Mouse (Mus musculus) hematopoietic stem cell, adult 5-6 weeks (primary cell): ENCODE results near the gene Pmepa1. TPM values are rescaled to one million over a fixed set of nuclear protein-coding genes. Genes with fewer than 3 reads are reported as not detected.
A peak's percentile ranks its signal among the peaks of the same experiment; 100 is the strongest.

Experiments
- ATAC-seq, 2 experiments: fragments of 125-278 bp in 1 of 2; replicated peaks in 1 of 2; 2 replicates each; pipeline ENCODE4 v1.8.0; 2016 to 2017; ENCODE audit warnings: inconsistent platforms in 2 of 2, mild to moderate bottlenecking in 2 of 2, moderate number of reproducible peaks in 2 of 2, low read depth in 1 of 2, moderate TSS enrichment in 1 of 2; ENCODE audit not compliant: low FRiP score in 2 of 2, poor library complexity in 2 of 2, severe bottlenecking in 2 of 2, insufficient read depth in 1 of 2, low TSS enrichment in 1 of 2
- total RNA-seq: library from RNA; stranded (forward); fragments of 172-1452, 232-1000 nt; gene quantifications from 2 replicates; pipeline ENCODE4 v1.2.3, GENCODE M21; 2017

The Pmepa1 gene
- total RNA-seq, 1 experiment from 2014 or later = 0.40 TPM

DNA sequence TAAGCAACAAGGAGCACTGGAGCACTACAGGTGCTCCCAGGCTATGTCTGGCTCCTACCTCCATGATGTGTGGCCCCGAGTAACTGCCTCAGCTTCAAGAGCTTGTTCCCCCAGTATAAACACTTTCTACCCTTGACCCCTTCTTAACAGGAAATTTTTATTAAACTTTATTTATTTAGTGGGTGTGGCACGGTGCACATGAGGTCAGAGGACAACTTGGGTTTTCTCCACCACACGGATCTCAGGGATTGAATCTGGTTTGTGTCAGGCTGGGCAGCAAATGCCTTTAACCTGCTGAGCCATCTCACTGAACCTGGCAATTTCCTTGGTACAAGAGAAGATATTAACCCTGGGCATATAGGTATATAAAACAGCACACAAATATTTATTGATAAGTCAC is 32.2 kb downstream of the Pmepa1 start:
- ATAC-seq = no peak

DNA sequence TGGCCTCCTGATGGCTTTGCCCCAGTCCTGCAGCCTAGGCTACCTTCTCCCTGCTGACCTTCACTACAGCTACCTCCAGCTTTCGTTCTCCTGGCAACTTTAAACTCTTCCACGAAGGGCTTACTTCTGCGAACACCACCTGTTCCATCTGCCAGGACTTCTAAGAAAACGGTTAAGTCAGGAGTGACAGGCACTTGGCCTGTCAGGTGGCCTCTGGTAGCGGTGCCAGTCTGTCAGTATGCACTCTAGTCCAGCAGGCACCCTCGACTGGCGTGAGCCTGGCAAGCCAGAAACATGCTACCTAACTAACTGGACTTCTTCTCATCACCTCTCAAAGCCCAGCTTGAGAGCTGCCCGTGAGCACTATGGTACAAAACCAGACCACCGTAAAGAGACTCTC is 32.7 kb downstream of the Pmepa1 start:
- no peak for ATAC-seq

DNA sequence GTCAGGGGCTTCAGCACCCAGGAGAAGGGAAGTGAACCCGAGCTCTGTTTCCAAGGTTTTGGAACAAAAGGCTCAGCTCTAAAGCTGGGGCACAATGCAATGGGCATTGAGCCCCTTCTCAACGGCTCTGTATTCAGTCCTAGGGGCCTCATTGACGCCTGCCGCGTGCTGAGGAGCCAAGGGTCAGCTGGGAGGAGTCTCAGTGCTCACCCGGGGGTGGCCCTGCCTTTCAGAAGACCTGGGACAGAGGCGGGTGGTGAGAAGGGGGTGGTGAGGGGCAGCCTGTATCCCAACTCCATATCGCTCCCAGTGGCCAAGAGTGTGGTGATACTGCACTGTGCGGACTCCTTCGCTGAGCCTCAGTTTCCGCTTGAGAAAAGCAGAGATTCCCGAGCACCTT is 33.5 kb downstream of the Pmepa1 start:
- ATAC-seq = no peak

- ATAC-seq = no peak
These were observed 35.6 kb downstream of the Pmepa1 start for GRCm38 (mm10) chr2:173240738-173241137.

- no peak for ATAC-seq
These were observed 37.8 kb downstream of the Pmepa1 start for GRCm38 (mm10) chr2:173238522-173238921.

- no peak for ATAC-seq
These were observed 40.6 kb downstream of the Pmepa1 start for GRCm38 (mm10) chr2:173235435-173236332.

GRCm38 (mm10) chr2:173232766-173233099 is 43.6 kb downstream of the Pmepa1 start:
- ATAC-seq = no peak

DNA sequence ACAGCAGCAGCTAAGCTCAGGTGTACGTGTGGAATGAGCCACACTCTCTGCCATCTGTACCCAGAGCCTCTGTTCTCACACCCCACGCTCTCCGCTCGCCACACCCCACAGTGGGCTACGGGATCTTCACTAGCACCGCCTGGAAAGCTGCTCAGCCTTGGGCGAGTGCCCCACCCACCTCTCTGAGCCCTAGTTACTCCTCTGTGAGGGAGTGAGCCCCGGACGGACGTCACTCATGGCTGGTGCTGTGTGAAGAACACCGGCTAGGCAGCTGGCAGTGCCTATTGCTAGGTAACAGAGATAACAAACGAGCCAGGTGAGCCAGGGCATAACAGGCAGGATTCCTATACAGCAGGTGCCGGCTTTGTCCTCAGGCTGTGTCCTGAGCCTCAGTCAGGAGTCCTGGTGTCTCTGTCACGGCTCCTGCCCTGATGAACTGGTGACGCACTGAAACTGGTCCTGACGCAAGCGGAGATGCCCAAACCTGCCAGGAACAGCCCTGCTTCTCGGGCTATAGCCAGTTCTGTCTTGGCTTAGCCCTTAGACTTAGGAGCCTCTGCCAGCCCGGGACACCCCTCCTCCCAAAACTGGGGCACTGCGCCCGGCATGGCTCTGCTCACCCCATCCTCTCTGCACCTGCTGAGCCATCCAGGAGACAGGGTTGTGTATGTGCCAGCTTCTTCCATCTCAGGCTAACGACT is 44.1 kb downstream of the Pmepa1 start:
- no peak for ATAC-seq

GRCm38 (mm10) chr2:173229578-173230224 is 46.6 kb downstream of the Pmepa1 start:
- ATAC-seq = peak; percentile 89 to 91

DNA sequence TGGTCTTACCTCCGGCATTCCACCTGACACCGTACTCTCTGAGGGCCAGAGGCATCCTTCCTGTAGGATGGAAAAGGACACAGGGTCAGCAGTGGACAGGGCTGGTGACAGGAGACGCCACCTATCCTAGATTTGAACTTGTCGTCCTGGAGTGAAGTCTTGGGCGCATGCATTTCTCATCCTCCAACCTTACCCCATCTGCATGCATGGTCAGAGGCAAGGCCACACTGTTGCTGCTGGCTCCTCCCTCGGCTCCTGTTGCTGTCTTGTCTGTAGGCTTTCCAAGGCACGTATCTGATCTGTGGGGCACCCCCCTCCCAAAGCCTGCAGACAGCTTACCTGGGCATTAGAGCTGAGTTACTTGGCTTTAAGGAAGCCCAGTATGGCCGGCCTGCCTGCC is 47.8 kb downstream of the Pmepa1 start:
- ATAC-seq = no peak

DNA sequence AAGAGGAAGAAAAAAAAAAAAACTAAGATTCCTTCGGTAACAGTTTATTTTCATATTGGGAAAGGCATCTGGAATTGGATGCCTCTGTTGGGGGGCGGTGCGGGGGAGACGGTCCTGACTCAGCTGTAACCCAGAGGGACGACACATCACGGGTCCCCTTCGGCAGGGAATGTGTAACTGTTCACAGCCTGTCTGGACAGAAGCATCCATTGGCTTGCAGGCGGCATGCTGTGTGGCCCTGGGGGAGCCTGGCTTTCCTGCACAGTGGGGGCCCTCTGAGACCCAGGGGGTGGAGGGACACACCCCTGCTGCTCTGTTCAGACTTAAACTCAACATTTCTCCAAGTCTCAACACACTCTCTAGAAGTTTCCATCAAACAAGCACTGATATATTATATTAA is 49.5 kb downstream of the Pmepa1 start:
- no peak for ATAC-seq

DNA sequence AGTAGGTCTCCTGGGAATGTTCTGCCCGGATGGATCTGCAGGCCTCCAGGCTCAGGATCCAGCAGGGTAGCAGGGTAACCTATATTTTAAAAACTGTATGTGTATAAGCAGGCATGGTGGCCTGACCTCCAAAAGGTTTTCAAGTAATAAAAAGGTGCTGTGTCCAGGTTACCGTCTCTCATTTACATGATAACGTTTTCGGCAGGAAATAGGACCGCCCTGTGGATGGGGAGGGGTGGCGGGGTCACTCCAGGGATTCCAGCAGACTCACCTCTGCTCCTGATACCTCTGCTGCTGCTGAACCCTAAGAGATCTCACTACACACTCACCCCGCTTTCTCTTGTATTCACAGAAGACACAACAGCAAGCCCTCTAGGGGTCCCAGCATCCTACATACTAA is 50.4 kb downstream of the Pmepa1 start:
- ATAC-seq = no peak

DNA sequence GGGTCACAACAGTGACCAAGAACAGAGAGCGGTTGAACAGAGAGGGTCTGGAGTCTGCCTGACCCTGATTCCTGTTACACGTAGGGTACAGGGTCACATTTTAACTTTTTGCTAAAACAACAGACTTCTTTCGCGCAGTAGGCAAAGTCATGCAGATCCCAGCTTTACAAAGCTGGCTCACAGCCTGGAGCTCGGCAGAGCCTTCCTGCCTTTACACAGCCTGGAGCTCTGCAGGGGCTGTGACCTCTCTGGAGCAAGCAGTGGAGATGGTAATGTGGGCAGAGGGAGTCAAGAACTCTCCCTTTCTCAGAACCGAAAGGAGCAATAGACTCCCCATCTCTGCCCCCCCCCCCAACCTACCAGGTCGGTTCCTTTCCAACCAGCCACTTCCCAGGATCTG is 51.5 kb downstream of the Pmepa1 start:
- no peak for ATAC-seq

GRCm38 (mm10) chr2:173224097-173224496 is 52.2 kb downstream of the Pmepa1 start:
- ATAC-seq = peak; percentile 33 to 53

DNA sequence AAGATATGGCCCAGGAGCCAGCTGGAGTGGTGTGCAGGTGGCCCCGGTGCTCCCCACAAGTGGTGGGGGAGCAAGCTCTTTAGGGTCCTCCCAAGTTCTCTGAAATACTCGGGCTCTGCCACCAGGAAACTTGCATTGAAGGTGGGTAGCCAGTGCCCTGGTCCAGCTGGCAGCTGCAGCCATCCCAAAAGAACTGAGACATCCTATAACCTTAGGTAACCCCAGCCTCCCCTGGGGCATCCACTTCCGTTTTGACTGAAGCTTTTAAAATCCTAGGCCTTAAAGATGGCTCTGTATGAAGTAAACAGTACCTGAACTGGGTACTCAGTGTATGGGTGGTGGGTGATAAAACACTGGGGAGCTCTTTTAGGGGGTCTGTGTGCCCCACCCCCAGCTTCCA is 52.8 kb downstream of the Pmepa1 start:
- ATAC-seq = no peak

- ATAC-seq = no peak
These were observed 55.6 kb downstream of the Pmepa1 start for GRCm38 (mm10) chr2:173220754-173221153.

DNA sequence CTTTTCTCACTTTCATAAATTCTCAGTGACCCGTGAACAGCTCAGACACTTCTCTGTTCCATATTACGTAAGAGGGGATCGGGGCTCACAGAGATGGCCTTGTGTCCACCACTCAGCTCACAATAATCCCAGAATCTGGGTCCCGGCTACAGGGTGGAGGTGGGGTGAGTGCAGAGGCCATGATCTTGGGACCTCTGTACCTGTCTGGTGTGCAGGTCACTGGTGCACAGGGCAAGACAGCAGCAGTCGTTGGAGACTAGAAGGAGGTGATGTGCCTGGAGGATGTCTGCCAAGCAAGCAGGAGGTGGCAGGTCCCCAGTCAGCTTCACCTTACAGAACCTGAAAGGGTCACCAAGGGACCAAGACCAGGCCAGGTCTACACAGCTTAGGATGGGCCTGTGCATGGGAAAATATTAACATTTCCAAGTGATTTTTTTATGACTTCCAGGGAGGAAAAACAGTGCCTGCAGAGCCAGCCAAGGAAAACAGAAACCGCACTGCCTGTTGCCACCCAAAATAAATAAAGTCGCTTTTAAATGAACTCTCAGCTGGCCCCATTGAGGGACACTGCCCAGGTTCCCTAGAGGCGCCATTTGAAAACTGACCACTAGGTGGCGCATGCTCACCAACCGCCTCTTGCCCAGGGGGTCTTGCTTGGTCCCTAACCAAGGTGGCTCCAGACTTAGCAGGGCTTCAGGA is 56.9 kb downstream of the Pmepa1 start:
- no peak for ATAC-seq
